Mouse (Mus musculus) right cerebral cortex, adult 18-20 months (tissue): ENCODE measurements around the gene Cstf2.
A peak's percentile ranks its signal among the peaks of the same experiment; 100 is the strongest.

Experiments
- DNase-seq: peaks from one replicate; pipeline ENCODE4 v3.0.0; 2022; ENCODE audit warnings: mixed read lengths

Gene Cstf2

DNA sequence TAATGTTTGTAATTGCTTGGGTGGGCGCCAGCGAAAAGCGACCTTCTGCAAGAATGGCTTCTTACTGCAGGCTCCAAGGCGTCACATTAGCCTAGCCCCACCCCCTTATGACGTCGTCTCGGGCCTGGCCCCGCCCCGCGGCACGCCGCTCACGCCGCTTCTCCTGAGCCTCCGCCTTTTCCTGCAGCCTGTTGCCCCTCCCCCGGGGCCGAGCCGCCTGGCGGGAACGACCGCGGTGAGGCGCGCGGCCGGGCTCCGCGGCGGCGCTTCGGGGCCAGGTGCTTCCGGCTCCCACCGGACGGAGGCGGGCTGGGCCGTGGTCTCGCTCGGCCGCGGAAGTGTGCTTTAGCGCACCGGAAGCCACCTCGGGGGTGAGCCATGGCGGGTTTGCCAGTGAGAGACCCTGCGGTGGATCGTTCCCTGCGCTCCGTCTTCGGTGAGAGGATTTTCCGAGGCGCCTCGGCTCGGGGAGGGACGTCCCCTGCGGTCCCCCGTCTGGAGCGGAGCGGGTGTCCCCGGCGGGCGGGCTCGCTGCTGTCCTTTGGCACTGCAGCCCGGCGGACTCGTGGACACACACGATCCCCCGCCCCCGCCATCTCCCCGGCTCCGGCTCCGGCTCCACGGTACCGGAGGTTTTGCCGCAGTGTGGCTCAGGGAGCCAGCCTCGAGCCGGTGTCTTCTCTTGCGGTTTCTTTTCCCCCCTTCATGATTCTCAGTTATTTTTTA lies at the start of gene Cstf2:
Cstf2 (plus strand) TSS at position 201 of the 726 bp plus-strand sequence.
- DNase-seq = peak; percentile 93

DNA sequence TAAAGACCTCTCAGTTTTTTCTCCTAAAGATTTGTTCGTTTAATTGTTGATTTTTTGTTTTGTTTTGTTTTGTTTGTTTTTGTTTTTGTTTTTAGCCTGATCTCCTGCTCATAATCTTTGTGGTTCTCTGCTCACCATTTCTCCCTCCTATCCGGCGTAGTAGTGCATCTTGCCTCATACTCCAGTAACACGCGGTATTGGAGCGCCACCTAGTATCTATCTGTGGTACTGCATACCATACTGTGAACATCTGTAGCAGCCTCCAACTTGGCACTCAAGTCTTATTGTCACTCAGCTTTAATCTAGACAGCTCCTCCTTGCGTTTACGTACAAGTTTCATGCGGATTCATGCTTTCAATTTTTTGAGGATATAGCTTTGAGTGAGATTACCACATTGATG lies 40.0 kb upstream of the Cstf2 start:
- DNase-seq = peak; percentile 52

DNA sequence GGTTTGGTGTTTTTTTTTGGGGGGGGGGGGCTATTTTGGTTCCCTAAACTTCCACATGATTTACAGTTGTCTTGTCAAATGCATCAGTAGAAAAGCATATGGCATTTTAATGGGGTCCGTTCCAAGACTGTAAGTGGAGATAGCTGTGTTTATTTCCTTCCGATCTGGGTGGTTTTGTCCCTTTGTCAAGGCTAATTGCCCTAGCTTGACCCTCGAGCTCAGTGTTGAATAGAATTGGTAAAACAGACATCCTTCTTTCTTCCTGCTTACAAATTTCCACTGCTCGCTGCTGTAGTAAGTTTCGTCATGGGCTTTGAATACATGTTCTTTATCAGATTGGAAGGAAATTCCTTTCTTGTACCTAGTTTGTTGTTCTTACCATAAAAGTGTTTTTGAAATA lies 38.3 kb upstream of the Cstf2 start:
- DNase-seq = no peak

DNA sequence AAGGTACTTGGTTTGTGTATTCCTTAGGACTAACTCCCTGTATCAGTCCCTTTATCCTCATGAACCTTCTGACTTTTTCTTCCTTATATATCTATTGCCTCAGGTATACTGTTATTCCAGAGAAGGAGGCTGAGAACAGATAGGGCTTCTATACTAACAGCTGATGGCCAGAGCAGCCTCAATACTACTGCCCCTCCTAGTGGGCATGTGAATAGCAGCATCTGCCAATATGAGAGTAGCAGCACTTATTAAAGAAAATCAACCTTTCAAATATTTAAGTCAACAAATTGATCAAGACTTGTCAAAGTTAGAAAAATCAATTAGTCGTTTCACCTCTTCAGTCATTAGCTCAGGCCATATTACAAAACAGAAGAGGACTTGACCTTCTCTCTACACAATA lies 10.0 kb upstream of the Cstf2 start:
- no peak for DNase-seq

DNA sequence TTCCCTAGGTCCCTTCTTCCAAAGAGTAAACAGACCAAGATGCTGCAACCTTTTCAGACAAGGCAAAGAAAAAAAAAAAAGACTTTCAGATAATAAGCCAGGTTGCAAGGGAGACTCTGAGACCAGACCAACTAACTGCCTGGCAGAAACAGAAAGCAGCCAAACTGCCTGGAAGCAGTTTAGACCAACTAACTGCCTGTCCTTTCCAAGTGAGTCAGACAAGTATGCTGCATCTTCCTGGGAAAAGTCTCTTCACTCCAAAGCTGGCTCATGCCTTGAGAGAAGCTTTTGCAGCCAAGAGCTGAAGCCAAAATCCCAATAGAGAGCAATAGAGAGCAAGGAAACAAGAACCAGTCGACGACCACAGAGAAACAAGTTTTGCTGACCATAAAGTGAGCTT lies 2.1 kb upstream of the Cstf2 start:
- DNase-seq = peak; percentile 2

DNA sequence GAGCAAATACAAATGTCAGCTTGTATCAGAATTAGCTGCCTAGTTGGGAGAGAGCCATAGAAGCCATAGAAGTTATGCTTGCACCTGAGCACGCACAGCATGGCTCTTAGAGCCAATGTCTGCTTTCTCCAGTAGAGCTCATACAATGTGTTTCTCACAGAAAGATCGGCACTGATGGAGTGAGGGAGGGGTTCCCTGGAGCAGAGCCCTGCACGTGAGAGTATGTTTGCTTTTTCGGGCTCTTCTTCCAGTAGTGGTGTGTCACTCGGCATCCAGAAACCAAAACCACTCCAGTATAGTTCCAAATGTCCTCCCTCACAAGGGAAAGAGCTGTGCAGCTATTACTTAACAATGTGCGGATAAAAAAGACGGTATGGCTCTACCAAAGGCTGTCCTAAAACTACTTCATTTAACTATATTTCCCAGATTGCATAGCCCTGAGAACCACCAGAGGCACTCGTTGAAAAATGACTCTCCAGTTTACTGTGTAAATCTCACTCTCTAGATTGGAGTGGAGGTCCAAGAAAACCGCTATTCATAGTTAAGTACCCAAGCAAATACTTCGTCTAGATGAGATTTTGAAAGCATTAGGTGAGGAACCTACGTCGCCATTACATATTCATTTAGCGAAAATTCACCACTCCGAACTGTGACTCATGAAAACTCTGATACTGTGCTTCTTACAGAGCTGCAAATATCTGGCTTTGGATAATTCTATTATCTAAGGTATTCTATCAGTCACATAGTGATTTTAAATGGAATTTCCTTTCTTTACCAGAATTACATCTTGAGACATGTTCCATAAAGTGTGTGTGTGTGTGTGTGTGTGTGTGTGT lies 729 bp upstream of the Cstf2 start:
- no peak for DNase-seq

DNA sequence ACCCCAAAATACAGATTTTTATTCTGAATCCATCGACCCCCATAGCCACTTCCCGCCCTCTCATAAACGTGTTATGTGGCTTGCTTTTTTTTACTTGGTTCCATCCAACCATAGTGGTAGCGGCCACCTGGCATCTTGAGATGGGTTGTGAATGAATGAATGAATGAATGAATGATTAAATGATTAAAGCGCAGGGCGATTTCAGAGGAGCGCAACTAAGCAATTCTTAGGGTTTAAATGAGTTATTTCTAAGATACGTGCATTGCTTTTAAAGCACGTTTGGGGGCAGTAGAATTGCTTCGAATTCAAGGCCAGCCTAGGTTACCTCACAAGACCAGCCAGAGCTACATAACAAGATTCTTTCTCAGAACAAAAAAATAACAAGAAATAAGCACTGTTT lies 777 bp downstream of the Cstf2 start:
- DNase-seq = peak; percentile 2

DNA sequence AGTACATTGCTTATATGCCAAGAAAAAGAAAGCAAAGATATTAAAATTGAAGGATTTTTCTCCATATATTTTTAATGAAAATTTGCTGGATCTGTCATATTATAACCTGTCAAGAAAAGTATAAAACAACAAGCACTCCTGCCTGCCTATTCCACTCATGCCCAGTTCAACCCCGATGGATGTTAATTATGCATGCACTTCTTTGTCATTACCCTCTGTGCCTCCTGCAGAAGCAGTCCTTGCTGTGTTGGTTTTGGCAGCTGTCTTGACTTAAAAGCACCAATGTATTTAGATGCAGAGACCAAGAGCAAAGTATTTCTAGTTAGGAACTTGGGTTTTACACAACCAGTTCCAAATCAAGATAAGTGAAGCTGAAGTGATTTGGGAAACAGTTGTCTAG lies 26.5 kb downstream of the Cstf2 start:
- no peak for DNase-seq

DNA sequence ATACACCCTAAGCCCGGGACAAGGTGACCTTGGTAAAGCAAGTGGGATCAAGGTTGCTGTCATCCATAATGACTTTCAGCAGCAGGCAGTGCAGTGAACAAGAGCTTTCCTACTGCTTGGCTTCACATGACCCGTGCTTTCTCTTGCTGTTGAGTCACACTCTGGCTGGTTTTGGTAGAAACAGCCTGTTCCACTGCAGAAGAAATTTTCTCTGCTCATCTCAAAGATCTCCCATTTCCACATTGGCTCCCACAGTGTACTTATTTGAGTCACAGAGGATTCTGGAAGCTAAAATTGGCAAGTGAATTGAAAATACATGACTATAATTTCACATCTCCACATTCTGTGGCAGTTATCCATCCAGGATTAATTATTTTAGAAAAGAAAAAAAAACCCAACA lies 43.7 kb downstream of the Cstf2 start:
- DNase-seq = peak; percentile 28

DNA sequence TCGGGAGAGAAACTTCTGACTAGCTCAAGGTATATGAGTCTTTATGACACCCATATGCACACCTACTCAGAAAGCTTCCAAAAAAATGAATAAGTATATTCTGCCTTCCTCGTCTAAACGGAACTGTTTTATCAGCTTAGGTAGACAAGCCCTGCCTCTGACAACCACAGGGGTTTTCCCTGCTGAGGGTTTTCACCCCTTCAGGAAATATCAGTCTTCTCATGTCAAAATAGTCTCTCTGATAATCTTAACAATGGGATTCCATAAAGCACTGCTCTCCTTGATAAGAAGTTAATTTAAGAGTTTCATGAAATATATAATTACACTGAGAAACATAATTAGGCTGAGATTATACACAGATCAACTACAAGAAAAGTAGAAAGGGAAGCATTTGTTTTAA lies 52.8 kb downstream of the Cstf2 start:
- no peak for DNase-seq

DNA sequence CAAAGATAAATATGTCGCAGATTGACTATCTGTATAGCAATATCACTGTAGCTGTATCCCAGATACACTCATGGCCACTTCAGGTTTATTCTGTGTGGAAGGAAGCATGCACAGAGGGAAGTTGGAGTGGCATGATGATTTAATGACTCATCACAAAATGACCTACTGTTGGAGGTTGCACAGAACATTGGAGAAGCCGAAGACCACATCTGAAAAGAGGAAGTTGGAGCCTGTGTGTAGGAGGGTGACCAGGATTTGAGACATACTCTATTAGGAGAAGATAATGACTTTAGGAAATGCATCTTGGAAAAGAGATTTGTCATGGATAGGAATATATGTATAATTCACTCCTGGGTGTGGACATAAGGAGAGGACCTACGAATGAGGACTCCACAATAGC lies 57.4 kb downstream of the Cstf2 start:
- DNase-seq = no peak

DNA sequence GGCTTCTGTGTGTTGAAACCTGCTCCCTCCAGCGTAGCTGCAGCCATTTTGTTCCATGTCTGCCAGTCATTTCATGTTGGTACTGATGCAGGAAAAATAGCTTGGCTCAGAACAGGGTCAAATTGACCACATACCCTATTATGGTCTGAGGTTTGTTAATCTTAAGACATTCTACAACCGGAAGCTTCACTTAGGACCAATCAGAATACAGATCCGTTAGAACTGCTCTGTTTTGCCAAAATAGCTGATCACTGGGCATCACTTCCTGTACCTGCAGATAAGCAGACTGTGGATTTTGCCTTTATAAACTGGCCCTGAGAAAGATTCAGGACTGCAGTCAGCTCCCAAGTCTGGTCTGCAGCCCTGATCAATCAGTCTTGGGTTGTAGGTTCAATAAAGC lies 69.6 kb downstream of the Cstf2 start:
- no peak for DNase-seq

DNA sequence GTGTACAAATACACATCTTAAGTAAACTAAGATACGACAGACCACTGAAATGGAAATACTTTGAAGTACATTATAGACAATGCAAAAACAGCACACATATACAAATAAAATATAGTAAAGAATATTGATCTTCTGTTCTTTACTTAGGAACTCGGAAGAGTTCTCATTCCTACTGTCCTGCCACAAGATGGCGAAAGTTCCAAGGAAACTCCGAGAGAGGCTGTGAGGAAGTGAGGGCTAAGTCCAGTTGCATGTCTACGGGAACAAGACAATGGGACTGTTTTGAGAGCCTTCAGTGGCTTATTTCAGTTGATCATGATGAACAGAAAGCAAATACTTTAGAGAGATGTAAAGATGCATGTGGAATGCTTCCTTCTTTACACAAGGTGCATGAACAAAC lies 73.3 kb downstream of the Cstf2 start:
- peak; percentile 10 for DNase-seq

DNA sequence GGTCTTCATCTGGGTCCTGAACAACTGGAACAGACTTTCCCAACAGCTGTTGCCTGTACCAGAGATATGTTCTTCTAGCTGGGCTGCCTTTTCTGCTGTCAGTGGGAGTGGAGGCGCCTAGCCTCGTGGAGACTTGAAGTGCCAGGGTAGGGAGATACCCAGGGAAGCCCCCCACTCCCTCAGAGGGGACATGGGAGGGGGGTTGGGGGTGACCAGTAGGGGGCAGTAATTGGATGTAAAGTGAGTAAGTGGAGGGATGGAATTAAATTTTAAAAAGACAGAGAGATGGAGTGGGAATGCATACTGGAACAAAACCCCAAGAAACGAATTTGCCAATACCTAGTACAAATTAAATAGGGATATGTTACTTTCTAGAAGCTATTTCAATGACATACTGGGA lies 74.8 kb downstream of the Cstf2 start:
- DNase-seq = no peak
